Mouse (Mus musculus) ES-Bruce4 (cell line): ENCODE data around the gene Auts2. TPM values are rescaled to one million over a fixed set of nuclear protein-coding genes. Genes with fewer than 3 reads are reported as not detected.

ENCODE experiments used
- H3K27ac ChIP-seq: 2 replicates; pipeline ENCODE4 v1.5.1; 2012; ENCODE audit warnings: low read length, inconsistent platforms; ENCODE audit not compliant: insufficient read depth
- H3K27me3 ChIP-seq: 2 replicates; pipeline ENCODE4 v1.6.1; 2012; ENCODE audit warnings: mild to moderate bottlenecking, low read length, inconsistent platforms; ENCODE audit not compliant: control insufficient read depth, poor library complexity, insufficient read depth, severe bottlenecking
- H3K36me3 ChIP-seq: 2 replicates; pipeline ENCODE4 v1.6.1; 2012; ENCODE audit warnings: inconsistent platforms, mild to moderate bottlenecking, low read length, moderate library complexity; ENCODE audit not compliant: control insufficient read depth, poor library complexity, insufficient read depth, severe bottlenecking
- H3K4me1 ChIP-seq: one replicate; pipeline ENCODE4 v1.8.1; 2011; ENCODE audit warnings: low read length; ENCODE audit not compliant: control insufficient read depth, insufficient read depth
- H3K4me3 ChIP-seq: 2 replicates; pipeline ENCODE4 v1.5.1; 2011; ENCODE audit warnings: low read depth, mild to moderate bottlenecking, low read length
- H3K9ac ChIP-seq: 2 replicates; pipeline ENCODE4 v1.6.1; 2012; ENCODE audit warnings: low read depth, mild to moderate bottlenecking, inconsistent platforms; ENCODE audit not compliant: poor library complexity, severe bottlenecking
- H3K9me3 ChIP-seq: replicated peaks from 2 replicates; pipeline ENCODE4 v1.6.1; 2012; ENCODE audit warnings: mild to moderate bottlenecking, low read length, inconsistent platforms; ENCODE audit not compliant: control insufficient read depth, poor library complexity, insufficient read depth, severe bottlenecking
- CTCF ChIP-seq: IDR thresholded peaks from one replicate; pipeline ENCODE4 v1.8.1; 2011; ENCODE audit warnings: low read depth, low read length
- EP300 ChIP-seq: IDR thresholded peaks from 2 replicates; pipeline ENCODE4 v1.6.1; 2011; ENCODE audit warnings: low read depth, low read length; ENCODE audit not compliant: insufficient read depth
- POLR2A ChIP-seq: IDR thresholded peaks from one replicate; pipeline ENCODE4 v1.8.1; 2011; ENCODE audit warnings: low read length; ENCODE audit not compliant: insufficient read depth
- polyA plus RNA-seq: library from polyadenylated mRNA; stranded (reverse); fragments of >200 nt; gene quantifications from 2 replicates; pipeline ENCODE4 v1.2.4, GENCODE M21; 2011; ENCODE audit warnings: low read depth; ENCODE audit not compliant: missing spikeins, insufficient read depth, insufficient read length

Gene Auts2
- polyA plus RNA-seq, 1 experiment = 23.4 TPM

DNA sequence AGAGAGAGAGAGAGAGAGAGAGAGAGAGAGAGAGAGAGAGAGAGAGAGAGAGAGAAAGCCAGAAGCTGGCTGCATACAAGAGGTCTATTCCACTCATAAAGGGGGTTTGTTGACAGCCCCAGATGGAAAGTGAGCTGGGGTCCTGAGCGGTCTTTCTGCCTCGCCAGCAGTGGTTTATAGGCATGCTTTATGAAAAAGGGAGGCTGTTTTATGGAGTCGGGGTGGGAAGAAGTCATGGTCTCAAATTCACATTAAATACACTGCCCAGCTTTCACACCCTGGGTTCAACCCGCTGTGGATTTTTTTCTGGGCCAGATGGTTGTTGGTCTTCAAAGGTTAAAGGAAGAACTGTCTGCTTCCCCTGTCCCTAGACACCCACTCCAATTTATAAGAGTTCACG is 767.5 kb downstream of the Auts2 start:
- no peak for TF ChIP-seq CTCF
- no peak for TF ChIP-seq POLR2A
- TF ChIP-seq EP300 = no peak
- Histone ChIP-seq H3K4me1 (no peaks in the 10 kb centered on the region), H3K9ac (no peak overlapping the region), H3K9me3 (no peaks in the 10 kb centered on the region), H3K27ac (no peak overlapping the region), H3K4me3 (no peak overlapping the region), H3K36me3 (no peaks in the 10 kb centered on the region), H3K27me3 (no peaks in the 10 kb centered on the region)

- no peak overlapping the region for H3K27ac ChIP-seq
- TF ChIP-seq CTCF = no peak
- TF ChIP-seq EP300 = no peak
- TF ChIP-seq POLR2A = no peak
- H3K36me3 ChIP-seq = no peaks in the 10 kb centered on the region
- no peaks in the 10 kb centered on the region for H3K4me1 ChIP-seq
- H3K4me3 ChIP-seq = no peak overlapping the region
- H3K27me3 ChIP-seq = no peaks in the 10 kb centered on the region
- no peaks in the 10 kb centered on the region for H3K9me3 ChIP-seq
- no peak overlapping the region for H3K9ac ChIP-seq
Measured at GRCm38 (mm10) chr5:131775222-131775621, 767.9 kb downstream of the Auts2 start.

DNA sequence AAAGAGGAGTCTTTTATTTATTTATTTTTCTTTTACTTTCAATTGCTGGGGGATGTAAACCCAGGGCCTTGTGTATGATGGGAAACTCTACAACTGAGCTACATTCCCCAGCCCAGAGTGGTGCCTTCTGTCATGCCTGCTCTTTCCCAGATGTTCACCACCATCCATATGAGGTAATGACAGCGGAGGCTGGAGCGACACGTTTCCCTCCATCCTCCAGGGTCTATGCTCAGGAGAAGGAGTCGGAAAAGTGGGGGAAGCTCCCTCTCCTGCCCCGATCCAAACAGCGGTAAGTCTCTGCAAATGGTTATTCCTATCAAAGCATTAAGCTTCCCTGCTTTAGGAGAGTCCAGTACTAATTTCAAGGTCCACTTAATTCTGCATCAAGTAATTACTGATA is 768.4 kb downstream of the Auts2 start:
- no peak overlapping the region for H3K27ac ChIP-seq
- H3K4me3 ChIP-seq = no peak overlapping the region
- H3K9me3 ChIP-seq = no peaks in the 10 kb centered on the region

GRCm38 (mm10) chr5:131772616-131773015 is 770.5 kb downstream of the Auts2 start:
- Histone ChIP-seq H3K27me3 (no peaks in the 10 kb centered on the region), H3K4me3 (no peak overlapping the region), H3K9me3 (no peaks in the 10 kb centered on the region), H3K27ac (no peak overlapping the region), H3K4me1 (no peaks in the 10 kb centered on the region), H3K9ac (no peak overlapping the region), H3K36me3 (no peaks in the 10 kb centered on the region)
- no peak for TF ChIP-seq EP300
- no peak for TF ChIP-seq POLR2A
- TF ChIP-seq CTCF = no peak

More for the DNA sequence above, 768.4 kb downstream of the Auts2 start:
- H3K27me3 ChIP-seq = no peaks in the 10 kb centered on the region
- H3K4me1 ChIP-seq = no peaks in the 10 kb centered on the region
- H3K36me3 ChIP-seq = no peaks in the 10 kb centered on the region
- no peak overlapping the region for H3K9ac ChIP-seq
- no peak for TF ChIP-seq EP300
- TF ChIP-seq CTCF = no peak
- TF ChIP-seq POLR2A = no peak

- Histone ChIP-seq H3K9ac (no peak overlapping the region), H3K9me3 (no peaks in the 10 kb centered on the region), H3K27ac (no peak overlapping the region), H3K4me3 (no peak overlapping the region), H3K27me3 (no peaks in the 10 kb centered on the region), H3K4me1 (no peaks in the 10 kb centered on the region), H3K36me3 (no peaks in the 10 kb centered on the region)
- TF ChIP-seq EP300 (no peak), CTCF (no peak), POLR2A (no peak)
Measured at GRCm38 (mm10) chr5:131769273-131769672, 773.9 kb downstream of the Auts2 start.

DNA sequence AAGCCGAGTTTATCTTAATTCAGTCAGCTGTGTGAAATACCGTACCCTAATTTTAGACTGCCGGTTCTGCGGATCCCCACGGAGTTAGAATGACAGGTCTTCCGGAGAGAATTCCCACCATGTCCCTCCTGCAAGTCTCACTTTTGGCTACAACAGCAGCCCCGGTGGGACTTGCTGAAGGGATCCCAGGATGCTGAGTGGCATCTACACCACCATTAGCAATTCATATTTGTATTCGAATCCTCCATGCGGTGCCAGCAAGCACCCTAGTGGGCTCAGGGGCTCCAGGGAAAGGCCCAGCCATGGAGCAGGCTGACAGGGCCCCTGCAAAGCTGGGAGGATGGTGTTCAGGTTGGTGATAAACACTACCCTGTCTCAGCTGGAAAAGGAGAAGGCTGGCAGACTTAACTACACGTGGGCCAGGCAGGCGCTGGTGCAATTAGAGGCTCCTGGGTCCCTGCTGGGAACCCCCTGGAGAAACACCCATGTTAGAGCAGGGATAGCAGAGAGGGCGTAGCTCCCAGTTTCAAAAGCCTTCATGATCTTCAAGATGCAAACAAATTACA is 775.4 kb downstream of the Auts2 start:
- H3K4me3 ChIP-seq = no peak overlapping the region
- no peak overlapping the region for H3K27ac ChIP-seq
- H3K9me3 ChIP-seq = no peaks in the 10 kb centered on the region
- no peaks in the 10 kb centered on the region for H3K4me1 ChIP-seq
- no peaks in the 10 kb centered on the region for H3K27me3 ChIP-seq
- no peak for TF ChIP-seq CTCF
- TF ChIP-seq EP300 = no peak
- TF ChIP-seq POLR2A = no peak
- H3K9ac ChIP-seq = no peak overlapping the region
- H3K36me3 ChIP-seq = no peaks in the 10 kb centered on the region
